Mouse (Mus musculus) c-Kit-negative CD71-positive TER-119-positive erythroid progenitor cells, embryonic 14.5 days (primary cell): ENCODE results near the gene Eif4g1.

Source experiments
- DNase-seq: peaks from one replicate; pipeline ENCODE4 v3.0.0-alpha.2; 2013; ENCODE audit warnings: low read depth, low spot score

The Eif4g1 gene

DNA sequence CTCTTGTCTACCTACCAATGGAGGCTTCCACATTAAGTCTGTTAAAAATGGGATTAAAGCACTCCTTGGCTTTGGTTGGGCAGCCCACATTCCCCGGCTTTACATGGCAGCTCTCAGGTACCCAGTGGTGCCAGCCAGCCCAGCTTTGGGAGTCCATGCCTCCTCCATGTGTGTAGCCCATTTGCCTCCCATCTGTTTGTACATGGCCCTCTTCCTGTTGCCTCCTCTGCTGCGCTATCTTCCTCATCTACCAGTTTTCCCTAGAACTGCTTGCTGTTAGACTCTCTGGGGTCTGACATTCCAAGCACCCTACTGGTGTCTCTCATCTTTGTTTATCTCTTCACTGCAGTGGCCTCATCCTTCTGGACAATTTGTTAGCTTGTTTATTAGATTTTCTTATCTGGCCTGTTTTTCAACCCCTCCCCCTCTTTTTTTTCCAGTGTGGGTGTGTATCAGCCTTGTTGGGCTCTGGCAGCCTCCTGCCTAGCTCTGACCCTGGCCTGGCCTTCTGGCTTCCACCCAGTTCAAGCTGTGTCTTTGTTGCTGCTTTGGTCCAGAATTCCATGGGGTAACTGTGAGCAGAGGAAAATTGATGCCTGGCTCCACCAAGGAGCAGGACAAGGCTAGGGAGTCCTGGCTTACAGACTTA lies 38.4 kb downstream of the Eif4g1 start:
- DNase-seq: no peak

DNA sequence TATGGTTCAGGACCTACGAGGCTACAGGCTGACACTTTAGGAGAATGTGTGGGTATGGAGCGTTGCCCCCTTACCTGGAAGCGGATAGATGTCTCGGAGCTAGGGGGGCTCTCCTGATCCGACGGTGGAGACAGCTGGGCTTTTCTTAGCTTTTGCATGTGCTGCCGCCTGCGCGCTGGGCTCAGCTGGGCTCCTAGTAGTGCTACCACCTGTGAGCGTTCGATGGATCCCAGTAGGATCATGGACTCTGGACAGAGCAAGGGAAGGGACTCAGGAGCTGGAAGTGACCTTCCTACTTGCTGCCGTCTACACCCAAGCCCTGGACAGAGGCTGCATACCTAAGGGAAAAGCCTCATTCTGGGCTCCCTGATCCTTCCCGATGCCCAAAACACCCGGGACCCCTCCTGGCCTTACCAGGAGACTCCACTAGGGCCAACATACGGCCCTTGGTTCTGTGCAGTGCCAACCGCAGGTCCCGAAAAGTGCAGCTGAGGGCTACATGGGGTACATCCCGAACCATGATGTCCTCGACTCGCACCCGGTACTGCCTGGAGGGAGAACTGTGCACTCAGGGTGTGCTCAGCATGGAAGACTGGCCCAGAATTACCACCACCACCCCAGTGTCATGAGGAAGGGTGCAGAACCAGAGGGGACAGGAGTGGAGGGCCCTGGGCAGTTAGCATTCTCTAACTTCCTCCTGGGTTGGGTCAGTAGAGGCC lies 40.3 kb downstream of the Eif4g1 start:
- no peak for DNase-seq

DNA sequence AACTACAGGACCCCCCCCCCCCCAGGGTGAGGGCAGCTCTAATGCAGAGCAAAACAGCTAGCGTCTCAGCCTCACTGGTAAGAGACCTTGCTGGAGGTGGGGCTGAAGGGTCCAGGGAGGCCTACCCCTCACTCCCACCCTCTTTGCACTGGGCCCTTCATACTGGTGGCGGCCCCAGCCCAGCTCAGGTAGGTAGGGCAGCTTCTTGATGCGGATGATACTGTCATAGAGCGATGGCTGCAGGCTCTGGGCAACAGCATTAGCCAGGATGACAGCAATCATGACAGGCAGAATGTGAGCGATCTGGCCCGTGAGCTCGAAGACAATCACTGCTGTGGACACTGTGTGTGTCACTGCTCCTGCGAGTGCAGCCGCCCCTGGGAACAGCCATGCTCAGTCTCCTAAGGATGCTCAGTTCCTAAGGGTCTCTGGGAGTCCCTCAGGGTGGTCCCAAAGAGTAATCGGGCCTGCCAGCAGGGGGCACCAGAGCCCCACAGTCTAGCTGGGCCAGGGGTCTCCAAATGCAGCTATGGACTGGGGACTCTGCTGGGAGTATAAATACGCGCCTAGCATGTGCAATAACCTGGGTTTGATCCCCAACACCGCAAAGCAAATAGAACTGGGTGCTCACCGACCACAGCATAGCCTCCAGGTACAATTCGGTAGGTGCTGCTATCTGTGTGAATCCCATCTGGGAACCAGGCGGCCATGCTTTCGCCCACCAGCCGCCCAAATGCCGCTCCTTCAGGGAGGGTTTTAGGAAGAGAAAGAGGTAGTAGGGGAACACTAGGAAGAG lies 41.0 kb downstream of the Eif4g1 start:
- DNase-seq: no peak

DNA sequence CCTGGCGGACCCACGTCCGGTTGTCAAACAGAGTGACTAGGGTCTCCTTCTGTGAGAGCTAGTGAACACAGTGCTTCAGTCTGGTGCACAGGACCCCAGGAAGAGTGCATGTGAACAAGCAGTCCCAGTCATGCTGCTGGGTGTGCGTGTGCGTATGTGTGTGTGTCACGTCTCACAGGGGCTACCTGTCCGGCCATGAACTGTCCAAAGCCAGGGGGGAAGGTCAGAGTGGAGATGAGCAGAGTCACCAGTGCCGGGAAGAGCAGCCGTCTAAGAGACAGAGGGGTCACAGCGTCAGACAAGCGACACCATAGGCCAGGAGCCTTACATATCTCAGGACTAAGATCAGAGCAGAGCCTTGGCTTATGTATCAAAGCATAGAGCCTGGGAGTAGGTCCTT lies 42.3 kb downstream of the Eif4g1 start:
- DNase-seq: no peak

DNA sequence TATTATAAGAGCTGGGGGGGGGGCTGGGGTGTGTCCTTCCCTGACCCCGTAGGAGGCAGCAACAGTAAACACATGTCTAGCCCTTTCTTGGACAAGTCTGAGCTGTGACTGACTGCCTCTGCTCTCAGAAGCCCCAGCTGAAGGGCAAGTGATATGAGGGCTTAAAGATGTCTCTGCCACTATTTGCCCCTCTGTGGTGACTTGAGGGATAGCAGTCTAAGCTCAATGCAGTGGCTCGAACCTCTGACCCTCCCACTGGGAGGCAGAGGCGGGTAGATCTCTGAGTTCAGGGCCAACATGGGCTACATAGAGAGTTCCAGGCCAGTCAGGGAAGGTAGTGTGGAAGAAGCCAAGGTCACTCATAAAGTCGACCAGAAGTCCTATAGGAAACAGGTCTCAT lies 42.7 kb downstream of the Eif4g1 start:
- no peak for DNase-seq

DNA sequence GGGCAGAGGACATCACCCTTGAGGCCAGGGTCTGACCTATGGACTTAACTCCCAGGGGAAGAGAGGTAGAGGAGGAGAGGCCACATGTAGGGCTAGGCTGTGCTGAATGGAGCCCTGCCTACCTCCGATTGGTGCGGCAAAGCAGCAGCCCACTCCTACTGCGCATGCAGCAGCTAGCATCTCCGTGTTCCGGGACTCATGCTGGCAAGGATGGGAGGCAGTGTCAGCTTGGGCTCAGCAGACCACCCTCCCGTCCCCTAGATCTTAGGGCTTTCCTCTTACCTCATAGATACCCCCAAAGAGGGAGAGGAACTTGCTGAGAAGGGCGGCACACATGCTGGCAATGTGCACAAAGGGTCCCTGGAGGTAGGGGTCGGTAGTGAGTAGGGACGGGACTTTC lies 44.1 kb downstream of the Eif4g1 start:
- no peak for DNase-seq

DNA sequence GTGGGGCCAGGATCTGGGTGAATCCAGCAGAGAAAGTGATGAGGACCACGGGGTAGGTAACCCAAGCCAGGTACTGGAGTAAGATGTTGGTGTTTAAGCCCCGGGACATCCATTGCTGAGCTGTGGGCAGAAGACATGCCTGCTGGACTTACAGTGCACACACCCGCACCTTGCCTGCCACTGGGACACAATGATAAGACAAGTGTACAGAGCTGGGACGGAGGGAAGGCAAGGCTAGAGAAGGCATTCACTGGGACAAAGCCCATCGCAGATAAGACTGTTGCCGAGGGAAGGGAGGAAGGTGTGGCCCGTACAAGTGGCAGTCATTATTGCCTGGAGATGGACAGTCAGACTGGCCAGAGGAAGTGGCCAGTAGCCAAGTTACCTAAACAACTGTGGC lies 44.8 kb downstream of the Eif4g1 start:
- no peak for DNase-seq

DNA sequence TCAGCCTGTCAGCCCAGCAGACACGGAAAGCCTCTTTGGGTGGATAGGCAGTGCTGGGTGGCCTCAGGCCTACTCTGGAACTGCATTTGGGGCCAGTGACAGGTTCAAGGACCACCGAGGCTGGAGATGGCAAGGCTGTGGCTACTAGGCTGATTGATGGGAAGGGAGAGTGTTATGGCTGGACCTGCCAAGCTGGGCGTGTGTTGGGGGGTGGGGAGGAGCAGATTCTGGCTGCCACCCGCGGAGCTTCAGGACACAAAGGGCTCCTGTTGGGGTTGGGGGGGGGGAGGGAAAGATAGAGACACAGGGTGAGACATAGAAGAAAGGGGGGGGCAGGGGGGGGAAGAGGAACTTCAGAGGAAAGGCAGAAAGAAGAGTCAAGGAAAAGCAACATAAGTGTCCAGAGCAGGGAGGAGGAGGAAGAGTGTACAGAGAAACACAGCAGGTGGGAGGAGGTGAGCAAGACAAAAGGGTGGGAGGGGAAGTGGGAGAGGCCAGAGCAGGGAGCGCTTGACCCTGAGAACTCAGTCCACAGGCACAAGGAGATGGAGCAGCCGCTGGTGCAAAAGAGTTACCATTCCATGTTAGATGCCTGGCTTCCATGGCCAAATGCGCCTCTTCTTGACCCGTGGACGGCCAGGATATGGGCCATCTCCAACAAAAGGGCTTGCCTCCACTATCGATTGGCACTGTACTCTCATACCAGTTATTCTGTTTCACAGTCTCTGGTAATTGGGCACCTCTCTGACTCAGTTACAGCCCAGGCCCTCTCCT lies 46.4 kb downstream of the Eif4g1 start:
- DNase-seq: no peak

DNA sequence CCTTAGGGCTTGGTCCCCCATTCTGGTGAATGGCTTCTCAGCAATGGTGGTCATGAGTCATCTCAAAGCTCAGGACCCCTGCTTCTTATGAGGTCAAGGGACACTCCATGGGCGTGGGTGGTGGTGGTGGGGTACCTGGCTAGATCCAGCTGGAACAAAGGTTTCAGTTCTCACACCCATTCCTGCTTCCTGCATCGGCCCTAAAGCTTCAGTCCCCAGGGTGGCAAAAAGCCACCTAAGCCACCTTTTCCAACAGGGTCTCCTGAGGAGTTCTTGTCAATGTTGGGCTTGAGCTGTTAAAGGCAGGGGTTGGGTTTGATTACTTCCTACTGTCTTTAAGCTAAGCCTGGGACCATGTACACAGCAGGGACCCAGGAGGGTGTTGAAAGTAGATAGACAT lies 47.0 kb downstream of the Eif4g1 start:
- no peak for DNase-seq

DNA sequence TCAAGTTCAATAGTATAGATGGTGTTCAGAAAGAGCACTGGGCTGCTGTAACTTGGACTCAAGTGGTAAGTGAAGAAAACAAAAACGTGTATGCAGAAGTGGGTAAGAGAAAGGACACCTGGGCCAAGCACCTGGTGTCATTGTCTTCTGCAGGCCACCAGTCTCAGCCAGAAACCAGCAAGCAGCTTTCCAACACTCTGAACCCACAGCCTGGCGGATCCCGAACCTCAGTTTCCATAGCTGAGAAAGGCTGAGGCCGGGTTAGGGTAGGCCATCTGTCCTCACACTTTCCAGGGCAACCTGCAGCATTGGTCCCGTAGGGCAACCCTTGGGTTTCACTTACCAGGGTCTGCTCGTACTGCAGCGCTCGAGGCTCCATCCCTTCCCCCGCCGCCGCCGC lies 47.5 kb downstream of the Eif4g1 start:
- DNase-seq: no peak

DNA sequence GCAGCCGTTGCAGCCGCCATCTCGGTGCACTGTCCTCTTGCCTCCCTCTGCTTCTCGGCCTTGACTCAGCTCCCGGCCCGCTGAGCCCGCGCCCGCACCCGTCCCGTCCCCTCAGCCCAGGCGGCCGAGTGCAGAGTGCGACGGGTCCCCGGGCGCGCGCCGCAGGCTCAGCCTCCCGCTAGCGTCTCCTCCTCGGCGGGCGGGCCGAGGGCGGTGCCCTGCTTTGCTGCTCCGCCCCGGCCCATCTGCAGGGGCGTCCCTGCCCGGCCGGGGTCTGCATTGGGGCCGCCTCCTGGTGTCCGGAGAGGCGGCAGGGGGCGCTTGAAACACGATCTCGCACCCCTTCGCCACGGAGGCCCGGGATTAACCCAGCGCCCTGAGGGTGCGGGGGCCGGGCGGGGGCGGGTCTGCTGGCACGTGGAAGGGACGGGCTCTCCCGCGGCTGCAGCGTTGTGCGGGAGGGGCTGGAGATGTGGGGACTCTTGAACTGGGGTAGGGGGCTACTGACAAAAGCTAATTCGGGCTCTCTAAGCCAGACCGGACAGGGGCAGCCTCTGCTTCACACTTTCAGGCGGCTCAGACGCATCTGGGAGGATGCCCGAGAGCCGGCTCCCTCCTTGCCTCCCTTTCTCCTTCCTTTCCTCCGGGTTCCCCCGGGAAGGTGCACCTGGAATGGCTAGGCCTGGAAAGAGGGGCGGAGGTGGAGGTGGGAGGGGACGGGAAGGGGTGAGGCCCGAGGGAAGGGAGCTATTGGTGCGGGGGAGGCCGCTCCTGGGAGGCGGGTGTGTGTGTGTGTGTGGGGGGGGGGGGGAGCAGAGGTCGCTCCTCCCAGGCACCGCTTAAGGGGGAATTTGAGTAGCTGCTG lies 48.1 kb downstream of the Eif4g1 start:
- no peak for DNase-seq

DNA sequence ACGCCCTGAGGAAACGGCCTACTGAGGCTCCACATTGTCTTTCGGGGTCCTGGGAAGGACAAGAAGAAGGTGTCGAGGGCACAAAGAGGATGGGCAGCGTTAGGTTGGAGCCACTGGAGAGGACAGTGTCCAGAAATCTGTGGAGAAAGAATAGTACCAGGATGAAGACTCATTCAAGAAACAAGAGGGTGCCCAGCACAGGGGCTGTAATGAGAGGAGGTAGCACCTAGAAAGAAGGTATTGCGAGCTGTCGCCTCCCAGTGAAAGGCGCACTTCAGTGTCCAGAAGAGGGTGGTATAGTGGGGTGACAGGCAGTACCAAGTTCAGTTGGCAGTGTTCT lies 48.7 kb downstream of the Eif4g1 start:
- no peak for DNase-seq

DNA sequence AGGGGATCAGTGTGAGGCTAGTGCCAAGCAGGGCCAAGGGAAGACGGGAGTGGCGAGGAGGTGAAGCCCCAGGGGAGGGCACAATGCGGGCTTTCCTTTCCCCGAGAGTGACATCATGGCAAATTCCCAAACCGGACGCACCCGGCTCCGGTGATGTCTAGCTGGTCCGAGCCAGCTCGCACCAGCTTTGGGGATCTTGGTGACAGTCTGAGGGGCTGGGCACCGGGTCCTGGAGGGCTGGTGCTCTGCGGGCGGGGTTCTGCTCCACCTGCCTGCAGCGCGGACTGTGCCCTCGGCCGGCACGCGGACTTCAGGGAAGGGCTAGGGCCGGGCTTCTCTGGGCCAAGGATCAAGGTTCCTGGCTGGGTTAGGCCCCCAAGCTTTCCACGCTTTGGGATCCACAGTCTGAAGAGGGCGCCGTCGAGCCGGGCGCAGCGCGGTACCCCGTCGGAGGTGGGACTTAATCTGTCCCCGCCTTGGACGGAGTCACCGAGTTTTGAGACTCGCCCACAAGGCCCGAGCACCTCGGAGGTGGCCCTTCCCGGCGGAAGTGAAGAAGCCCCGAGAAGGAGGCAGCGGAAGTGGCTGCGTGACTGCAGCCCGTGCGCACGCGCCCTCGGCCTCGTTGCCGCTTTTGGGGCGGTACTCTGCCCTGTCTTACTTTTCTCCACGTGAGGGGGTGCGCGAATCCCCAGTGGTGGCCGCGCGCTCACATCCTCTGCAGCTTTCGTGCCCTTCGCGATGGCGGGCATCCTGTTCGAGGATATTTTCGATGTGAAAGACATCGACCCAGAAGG lies 49.3 kb downstream of the Eif4g1 start, which contains the start of the genes Polr2h and Clcn2:
Polr2h (plus strand) TSS at position 485 of the 797 bp plus-strand sequence.
Clcn2 (minus strand) TSS at position 566 of the 797 bp plus-strand sequence.
- DNase-seq: peak; percentile 90

DNA sequence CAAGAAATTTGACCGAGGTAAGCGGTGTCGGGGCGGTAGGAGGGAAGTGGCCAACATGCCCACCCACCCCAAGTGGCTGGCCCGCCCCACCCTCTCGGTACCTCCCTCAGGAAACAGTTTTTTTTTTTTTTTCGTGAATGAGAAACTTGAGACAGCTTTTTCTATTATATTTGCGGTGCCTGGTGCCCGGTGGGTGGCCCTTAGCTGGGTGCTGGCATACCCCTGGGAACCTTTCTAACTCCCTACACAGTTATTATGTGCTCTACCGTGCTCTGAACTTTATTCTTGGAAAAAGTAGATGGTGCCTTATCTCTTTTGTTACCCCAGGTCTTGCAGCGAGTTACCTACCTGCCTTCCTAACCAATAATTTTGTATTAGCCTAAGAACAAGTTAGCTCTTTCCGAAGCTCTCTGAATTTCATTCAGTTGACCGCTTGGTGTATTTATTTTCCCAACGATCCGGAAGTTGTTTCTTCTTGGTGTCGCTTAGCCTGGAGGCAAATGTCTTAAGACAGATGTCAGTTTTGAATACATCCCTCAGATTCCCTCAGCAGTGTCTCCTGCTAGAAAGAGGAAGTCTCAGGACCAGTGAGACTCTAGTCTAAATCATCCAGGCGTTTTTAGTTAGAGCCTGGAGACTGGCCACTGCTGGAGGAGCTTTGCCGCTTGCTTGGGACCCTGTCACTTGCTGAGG lies 50.0 kb downstream of the Eif4g1 start:
- DNase-seq: no peak

DNA sequence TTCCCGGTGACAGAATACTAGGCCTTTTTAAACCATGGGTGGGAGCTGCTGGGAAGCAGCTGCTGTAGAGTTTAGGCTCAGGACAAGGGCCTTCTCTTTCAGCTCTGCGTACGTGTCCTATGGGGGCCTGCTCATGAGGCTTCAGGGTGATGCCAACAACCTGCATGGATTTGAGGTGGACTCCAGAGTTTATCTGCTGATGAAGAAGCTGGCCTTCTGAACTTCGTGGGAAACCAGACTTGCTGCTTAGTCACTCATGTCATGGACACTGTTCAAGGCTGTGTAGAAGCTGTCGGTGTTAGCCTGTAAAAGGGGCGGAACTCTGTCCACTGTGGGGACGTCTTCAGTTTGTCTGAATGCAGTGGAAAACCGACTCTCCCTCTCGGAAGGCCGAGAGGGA lies 53.7 kb downstream of the Eif4g1 start:
- no peak for DNase-seq

DNA sequence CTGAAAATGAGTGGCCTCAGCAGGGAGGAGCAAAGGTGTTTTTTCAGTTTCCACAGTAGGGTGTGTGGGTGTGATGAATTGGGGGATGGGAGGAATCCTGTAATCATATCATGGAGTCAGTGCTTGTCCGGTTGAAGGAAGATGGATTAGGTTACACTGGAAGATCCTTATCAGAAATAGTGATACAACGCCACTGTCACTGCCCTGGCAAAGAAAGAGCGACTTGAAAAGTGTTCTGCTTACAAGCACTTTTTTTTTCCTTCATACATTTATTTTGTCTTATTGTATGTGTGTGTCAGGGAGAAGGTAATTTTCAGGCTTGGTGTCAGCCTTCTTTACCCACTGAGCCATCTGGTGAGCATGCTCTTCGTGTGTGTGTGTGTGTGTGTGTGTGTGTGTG lies 54.6 kb downstream of the Eif4g1 start:
- DNase-seq: no peak

DNA sequence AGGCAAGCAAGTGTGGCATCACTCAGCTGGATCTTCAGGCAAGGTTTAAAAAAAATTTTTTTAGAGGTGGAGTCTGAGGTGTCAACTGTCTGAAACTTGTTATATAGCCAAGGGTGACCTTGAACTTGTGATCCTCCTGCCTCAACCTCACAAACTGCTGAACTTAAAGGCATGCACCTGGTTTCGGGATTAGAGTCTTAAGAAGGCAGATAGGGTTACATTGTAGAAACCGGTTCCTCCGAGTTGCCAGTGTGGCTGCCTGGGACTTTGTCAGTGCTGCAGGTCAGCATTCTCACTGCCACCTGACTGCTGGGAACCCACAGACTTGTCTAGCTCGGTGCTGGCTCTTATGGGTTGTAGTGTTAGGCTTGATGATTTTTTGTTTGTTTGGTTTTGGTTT lies 55.1 kb downstream of the Eif4g1 start:
- no peak for DNase-seq

DNA sequence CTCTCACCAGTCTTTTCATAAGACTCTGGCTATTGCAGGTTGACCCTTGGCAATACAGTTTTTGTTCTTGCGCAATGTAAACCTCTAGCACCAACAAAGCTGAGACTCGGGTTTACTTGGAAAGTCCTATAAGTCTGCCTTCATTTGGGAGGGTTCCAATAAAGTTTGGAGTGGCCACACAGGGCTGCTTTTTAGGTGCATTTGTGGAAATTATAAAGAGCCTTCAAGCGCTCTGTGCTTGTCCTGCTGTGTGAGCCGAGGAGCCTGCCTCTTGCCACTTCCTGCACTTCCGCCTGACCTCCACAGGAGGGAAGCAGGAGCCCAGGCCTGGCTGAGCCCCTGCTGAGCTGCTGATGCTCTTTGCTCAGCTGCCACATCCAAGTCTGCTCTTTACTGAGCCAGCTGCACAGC lies 56.2 kb downstream of the Eif4g1 start:
- no peak for DNase-seq

DNA sequence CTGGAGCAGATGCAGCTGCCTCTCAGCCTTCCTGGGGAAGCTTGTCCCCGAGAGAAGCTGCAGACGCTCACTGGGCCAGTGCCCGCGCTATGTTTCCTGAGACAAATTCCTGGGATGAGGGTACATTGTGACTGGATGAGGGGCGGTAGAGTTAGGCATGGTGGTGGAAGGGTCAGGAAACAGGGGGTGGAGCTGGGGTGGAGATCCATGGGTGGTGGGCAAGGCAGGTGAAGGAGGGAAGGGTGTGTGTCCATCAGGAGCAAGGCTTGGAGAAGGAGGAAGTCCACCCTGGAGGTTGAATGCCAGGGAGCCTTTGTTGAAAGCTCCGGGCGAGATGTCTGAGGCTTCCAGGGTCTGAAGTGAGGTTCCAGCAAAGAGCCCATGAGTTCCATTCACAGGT lies 57.2 kb downstream of the Eif4g1 start:
- DNase-seq: no peak

DNA sequence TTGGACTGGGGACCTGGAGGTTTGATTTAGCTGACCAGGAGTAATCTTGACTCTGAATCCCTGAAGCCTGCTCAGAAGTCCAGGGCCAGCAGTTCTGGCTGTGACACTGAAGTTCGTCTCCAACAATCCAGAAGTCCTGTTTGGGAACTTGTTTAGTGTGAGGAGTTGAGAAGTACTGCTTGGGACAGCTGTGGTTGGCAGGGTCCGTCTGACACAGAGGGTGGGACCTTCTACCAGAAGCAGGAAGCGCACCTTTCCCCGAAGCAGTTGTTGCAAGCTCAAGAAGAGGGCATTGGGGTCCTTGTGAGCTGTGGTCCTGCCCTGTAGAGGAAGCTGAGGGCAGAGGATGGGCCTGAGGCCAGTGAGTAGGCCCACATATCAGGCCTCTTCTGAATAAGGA lies 57.6 kb downstream of the Eif4g1 start:
- no peak for DNase-seq
